Mouse (Mus musculus) urinary bladder, postnatal 4 days (tissue): ENCODE measurements at regions not wholly inside any gene's neighbourhood (a gene's known extent, or its start where the extent isn't known, plus 50 kb on each side); places are given as distances from the start of the nearest gene placed in this dataset.

Experiments
- DNase-seq, 2 experiments: peaks; one replicate each; pipeline ENCODE4 v3.0.0; 2021 to 2022; ENCODE audit warnings: low spot score in 2 of 2

- DNase-seq: no peak
These were observed 57.8 kb upstream of the Zfand5 start for GRCm38 (mm10) chr19:21214253-21214652.

GRCm38 (mm10) chr19:21193461-21193860 lies 78.6 kb upstream of the Zfand5 start:
- DNase-seq: no peak

- DNase-seq: no peak
These were observed 79.5 kb upstream of the Zfand5 start for GRCm38 (mm10) chr19:21192576-21192975.

- no peak for DNase-seq
These were observed 82.9 kb upstream of the Zfand5 start for GRCm38 (mm10) chr19:21189216-21189615.

GRCm38 (mm10) chr19:21186656-21187055 lies 85.4 kb upstream of the Zfand5 start:
- DNase-seq: no peak

GRCm38 (mm10) chr19:21186016-21186415 lies 86.1 kb upstream of the Zfand5 start:
- no peak for DNase-seq

GRCm38 (mm10) chr19:21183028-21183427 lies 89.0 kb upstream of the Zfand5 start:
- DNase-seq: no peak

- no peak for DNase-seq
These were observed 92.2 kb upstream of the Zfand5 start for GRCm38 (mm10) chr19:21179886-21180285.

- DNase-seq: no peak
These were observed 96.6 kb upstream of the Zfand5 start for GRCm38 (mm10) chr19:21175426-21175831.

GRCm38 (mm10) chr19:21174636-21175035 lies 97.4 kb upstream of the Zfand5 start:
- no peak for DNase-seq

GRCm38 (mm10) chr19:21173896-21174483 lies 98.1 kb upstream of the Zfand5 start:
- no peak for DNase-seq

GRCm38 (mm10) chr19:21171191-21171590 lies 100.9 kb upstream of the Zfand5 start:
- no peak for DNase-seq

GRCm38 (mm10) chr19:21170785-21171184 lies 101.3 kb upstream of the Zfand5 start:
- no peak for DNase-seq

GRCm38 (mm10) chr19:21166939-21167338 lies 105.1 kb upstream of the Zfand5 start:
- DNase-seq: no peak

GRCm38 (mm10) chr19:21166465-21166860 lies 105.6 kb upstream of the Zfand5 start:
- no peak for DNase-seq

GRCm38 (mm10) chr19:21165763-21166464 lies 106.2 kb upstream of the Zfand5 start:
- no peak for DNase-seq

- no peak for DNase-seq
These were observed 108.1 kb upstream of the Zfand5 start for GRCm38 (mm10) chr19:21163978-21164377.

- DNase-seq: no peak
These were observed 111.1 kb upstream of the Zfand5 start for GRCm38 (mm10) chr19:21160946-21161345.

- DNase-seq: no peak
These were observed 112.6 kb upstream of the Zfand5 start for GRCm38 (mm10) chr19:21159189-21160137.

GRCm38 (mm10) chr19:21154162-21154561 lies 117.9 kb upstream of the Zfand5 start:
- DNase-seq: no peak

GRCm38 (mm10) chr19:21152027-21152426 lies 120.1 kb upstream of the Zfand5 start:
- no peak for DNase-seq

GRCm38 (mm10) chr19:21150849-21151248 lies 121.2 kb upstream of the Zfand5 start:
- no peak for DNase-seq
